Mouse (Mus musculus) heart, adult 8-10 months (tissue): ENCODE measurements around the gene Mettl24. TPM values are rescaled to one million over a fixed set of nuclear protein-coding genes. Genes with fewer than 3 reads are reported as not detected.

Experiments
- DNase-seq: peaks from one replicate; pipeline ENCODE4 v3.0.0; 2022; ENCODE audit warnings: low spot score
- total RNA-seq, 4 experiments: library from RNA; stranded (reverse); gene quantifications; 2 replicates each; pipeline ENCODE4 v1.2.4; 2022

The Mettl24 gene
- total RNA-seq, 4 experiments from 2014 or later, result 0.90 to 2.4 (median 1.5) TPM

DNA sequence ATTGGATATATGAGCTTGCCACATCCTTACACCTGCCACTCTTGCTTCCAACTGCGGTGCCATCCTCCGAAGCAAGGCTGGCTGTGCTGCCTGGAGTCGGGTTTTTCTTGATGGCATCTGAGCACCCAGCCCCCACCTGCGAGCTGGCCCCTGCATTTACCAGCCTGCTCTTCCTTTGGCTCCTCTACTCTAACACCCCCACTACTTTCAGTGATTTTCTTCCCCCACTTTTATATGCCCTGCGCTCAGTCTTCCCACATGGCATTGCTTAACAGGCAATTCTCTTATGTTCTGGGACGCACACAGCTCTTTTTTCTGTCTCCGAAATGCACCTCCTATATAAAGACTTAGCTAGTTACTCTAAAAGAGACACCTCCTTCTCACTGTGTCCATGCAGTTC lies 1.2 kb downstream of the Mettl24 start:
- DNase-seq, result no peak

DNA sequence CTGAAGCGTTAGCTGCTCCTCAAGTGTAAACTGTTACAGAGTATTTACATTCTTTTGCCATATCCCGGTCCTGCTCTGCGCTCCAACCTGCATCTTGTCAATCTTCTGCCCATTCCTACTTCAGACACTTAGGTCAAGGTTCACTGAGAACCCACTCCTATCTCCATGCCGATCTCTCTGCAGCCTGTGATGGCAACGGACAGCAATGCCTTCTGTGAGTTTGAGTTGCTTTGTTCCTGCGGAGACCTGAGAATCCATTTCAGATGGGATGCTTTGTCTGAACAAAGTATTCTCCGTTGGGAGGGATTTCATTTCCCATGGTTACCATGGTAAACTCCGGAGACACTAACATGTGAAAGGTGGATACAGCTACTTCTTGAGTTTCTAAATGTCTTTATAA lies 2.6 kb downstream of the Mettl24 start:
- no peak for DNase-seq

DNA sequence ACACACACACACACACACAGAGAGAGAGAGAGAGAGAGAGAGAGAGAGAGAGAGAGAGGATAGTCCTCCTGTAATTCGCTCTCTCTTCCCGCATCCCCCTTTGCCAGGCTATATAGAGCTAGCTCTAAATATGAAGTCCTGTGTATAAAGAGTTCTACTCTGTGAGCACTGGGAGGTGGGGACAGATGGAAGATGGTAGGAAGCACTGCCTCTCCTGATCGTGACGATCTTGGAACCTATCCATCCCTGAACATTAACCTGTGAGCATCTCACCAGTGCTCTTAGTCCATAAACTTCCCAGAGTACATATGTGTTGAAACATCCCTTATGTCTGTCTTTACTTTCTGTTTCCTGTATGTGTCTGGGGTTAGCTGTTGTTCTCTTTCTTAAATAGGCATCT lies 3.9 kb downstream of the Mettl24 start:
- DNase-seq, result no peak

DNA sequence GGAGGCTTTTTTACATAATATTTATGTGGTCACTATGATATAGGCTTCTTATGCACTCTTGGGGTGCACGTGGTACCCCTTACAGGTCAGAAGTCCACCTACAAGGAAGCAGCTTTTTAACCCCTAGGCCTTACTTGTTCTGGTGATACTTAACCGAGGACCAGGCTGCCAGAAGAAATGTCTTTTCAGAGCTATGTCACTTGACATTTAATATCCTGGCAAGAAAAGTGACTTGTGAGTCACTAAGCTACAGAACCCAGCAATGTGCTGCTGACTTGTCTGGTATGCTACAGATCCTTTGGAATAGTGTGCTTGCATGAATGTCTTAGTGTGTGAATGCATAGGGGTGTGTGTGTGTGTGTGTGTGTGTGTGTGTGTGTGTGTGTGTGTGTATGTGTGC lies 4.3 kb downstream of the Mettl24 start:
- no peak for DNase-seq

DNA sequence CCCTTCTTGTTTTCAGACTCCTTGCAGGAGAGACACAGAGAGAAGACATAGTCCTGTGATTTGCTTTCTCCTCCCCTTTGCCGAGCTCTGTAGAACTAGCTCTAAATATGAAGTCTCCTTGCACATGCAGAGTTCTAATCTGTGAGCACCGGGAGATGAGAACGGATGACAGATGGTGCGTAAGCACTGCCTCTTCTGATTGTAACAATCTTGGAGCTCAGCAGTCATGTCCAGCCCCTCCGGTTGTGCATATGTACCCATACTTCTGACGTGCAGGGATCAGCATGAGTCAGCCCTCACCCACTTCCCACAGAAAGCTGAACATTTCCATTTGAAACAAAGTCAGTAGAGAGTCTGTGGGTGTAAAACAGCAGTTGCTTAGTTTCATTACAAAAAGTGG lies 5.2 kb downstream of the Mettl24 start:
- no peak for DNase-seq

DNA sequence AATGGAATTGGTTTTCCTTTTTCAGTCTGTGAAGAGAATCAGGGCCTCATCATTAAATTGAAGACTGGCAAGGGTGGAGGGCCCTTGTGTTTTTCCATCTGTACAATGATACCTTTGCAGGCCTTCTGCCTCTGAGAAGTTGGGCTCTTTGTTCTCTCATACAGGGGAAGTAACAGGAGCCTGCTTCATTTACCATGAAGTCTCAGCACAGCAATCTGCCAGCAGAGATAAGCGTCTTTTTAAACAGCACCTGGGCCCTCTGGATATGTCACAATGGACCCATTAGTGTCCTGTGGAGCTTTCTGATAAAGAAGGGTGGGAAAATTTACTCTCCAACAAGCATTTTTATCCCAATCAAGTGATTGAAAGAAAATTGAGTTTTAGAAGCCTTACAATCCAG lies 5.8 kb downstream of the Mettl24 start:
- DNase-seq, result no peak

DNA sequence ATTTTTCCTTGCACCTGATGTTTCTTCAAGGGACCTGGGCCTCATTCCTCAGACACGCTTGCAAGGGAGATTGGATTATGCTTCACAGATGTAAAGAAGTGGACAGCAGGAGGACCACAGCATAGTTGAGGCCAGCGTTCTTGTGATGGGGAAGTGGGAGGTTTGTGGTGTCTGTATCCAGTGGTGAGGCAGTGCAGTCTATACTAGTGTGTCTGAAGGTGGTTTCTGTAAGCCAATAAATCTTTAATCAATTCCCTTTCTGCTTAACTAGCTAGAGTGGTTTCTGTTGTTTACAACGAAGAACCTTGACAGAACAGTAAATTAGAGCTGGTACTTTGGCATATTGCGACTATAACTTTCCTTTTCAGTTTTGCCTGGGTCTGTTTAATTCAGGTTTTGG lies 15.6 kb downstream of the Mettl24 start:
- DNase-seq, result no peak

DNA sequence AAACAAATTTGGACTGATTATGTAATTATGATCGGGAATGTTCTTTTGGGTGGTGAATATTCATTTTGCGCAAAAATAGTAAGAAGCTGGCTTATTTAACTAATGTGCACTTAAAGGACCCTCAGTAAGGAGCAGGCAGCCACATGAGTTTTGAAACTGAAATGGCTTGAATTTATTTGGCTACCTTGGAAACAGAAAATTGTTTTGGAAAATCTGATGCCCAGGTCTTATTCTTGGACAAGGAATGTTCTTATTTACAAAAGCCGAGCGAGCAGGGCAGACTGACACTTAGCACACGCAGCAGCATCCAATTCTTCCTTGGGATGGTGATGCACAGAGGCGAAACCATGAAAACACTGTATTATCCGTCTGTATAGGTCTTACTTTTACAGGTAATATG lies 28.0 kb downstream of the Mettl24 start:
- DNase-seq, result no peak

DNA sequence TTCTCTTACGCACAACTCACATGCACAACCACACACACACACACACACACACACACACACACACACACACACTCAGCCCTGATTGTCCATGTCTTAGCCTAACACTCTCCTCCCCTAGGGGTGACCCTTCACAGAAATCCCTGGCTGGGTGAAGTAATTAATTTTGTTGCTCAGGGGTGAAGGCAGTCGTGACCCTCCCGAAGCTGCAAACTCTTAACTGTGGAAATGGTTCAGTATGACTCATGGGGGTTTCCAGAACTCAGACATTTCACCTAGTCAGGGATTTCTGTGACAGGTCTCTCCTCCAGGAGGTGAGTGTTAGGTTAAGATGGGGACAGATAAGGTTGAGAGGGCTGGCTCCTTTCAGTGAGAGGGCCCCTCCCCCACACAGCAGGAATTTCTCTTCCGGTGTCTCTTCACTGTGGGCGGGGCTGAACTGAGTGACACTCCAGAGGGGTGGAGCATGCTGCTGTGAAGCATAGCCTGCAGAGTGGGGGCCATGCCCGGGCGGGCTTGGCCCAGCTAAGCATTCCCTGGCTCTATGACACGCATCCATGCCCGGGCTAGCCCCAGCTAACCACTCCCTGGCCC lies 30.0 kb downstream of the Mettl24 start:
- no peak for DNase-seq

DNA sequence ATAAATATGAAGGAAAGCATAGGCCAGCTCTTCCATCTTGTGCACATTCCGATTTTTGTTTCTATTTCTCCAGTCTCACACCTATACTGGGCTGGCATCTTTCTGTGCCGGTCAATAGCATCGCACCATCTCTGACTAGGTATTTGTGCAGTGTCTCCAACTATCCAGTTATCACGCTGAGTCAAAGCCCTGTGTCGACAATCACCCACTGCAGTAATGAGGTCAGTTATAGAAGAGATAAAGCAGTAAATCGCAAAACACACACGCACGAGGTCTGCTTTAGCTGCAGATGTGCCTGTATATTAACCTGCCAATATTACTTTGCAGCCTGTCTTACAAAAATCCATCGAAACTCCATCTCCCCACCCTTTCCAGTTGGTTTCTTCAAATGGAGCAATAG lies 30.7 kb downstream of the Mettl24 start:
- no peak for DNase-seq

DNA sequence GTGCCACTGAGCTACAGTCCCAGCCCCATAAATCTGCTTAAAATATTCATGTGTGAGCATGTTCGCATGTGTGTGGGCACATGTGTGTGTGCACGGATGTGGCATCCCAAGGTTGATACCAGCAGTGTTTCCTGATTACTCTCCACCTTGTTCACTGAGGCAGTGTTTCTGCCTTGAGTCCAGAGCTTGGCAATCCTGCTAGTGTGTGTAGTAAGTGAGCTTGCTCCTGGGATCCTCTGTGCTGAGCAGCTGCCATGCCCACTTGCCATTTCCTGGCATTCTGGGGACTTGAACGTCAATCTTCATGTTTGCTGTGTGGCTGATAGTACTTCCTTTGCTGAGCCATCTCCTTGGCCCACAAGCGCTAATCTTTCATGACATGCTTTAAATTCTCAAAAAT lies 32.1 kb downstream of the Mettl24 start:
- DNase-seq, result no peak

DNA sequence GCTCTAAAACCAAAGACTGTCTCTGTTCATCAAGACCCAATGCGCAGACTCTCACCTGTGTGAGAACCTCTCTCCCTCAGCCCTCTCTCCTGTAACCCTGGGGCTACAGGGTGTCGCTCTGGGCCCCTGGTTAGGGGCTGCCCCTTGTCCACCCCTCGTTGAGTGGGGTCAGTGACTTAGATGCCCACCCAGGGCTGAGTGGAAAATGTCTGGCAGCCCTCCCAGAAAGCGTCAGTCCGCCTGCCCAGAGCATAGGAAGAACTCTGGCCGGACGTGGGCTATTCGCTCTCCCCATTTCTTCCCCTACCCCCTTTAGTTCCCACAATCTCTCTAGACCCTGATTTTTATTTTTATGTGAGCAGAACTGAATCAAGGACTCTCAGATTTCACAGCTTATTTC lies 33.2 kb downstream of the Mettl24 start:
- DNase-seq, result no peak

DNA sequence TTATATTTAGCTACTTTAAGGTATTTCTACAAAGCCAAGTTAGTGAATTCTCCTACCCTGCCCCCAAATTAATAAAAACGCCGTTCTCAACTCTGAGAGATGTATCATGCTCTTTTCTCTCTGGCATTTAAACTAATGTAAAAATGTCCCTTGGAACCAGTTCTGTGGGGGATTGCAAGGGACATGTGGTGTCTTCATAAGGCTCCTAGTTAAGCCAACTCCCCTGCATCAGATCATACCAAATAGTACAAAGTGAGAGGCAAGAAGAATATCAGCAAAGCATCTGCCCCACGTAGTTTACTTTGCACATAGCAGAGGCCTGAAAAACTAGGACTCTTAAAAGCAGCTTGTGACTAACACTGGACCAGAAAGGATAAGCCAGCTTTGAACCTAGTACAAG lies 33.6 kb downstream of the Mettl24 start:
- no peak for DNase-seq

DNA sequence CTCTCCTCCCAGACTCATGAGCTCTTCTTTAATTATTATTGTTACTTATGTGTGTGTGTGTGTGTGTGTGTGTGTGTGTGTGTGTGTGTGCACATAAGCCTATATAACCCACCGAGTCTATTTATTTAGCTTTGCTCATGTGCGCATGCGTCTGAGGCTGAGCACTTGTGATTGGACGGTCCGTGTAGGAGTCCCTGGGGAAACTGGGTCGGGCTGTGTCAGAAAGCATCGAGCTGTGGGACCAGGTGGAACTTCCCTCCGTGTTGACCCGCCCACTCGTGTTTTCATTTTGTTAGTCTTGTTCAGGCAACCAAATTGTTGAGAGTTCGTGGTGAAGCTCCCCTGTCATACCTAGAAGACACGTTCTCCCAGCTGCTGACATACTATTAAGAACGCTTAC lies 35.3 kb downstream of the Mettl24 start:
- no peak for DNase-seq

DNA sequence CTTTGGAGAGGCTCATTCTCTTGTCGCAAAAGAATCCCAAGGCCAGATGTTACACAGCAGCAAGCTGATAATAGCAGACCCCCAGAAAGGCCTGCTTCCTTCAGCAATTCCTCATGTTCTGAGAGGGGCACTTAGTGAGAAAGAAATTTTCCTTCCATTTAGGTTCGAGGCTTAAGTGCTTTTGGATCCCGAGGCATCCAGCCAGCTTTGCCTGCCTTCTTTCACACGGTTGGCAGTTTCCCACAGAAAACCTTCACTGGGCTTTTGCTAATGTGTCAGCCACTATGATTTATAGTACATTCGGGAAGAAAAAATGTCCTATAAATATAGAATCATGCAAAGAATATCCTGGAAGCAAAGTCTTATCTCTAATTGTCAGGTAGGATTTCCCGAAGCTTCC lies 36.0 kb downstream of the Mettl24 start:
- DNase-seq, result no peak

DNA sequence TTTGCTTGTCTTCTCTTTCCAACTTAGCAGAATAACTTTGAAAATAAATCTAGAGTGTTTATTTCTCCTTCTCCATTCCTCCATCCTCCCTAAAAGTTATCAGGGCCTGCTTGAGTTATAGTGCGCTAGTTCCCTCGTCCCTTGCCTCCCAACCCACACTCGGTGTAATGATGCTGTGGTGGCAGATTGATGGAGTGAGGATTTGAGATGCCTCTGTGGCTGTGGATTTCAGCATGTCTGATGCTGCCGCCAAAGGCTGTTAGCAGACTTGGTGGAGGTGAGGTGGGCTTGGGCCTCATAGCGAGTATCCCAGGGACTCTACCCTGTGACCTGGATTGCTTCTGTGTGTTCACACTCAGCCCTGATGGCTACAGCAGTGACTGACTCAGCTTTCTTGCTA lies 37.8 kb downstream of the Mettl24 start:
- DNase-seq, result no peak

DNA sequence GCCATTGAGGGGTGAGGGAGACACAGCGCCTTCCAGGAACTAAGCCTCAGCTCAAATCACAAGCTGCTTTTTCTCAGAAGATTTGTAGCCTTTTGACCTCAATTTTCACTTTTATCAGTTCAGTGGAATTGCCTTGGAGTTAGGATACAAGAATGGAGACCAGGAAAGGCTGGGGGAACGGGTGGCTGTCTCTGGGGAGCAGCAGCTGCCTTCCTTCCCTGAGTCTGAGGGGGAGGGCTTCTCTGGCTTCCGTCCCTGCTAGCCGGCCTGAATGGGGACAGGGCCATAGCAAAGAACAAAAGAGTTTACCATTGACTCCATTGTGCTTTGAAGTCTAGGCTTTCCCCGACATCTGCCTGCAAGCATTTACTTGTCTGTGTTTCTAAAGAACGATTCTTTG lies 41.3 kb downstream of the Mettl24 start:
- DNase-seq, result no peak

DNA sequence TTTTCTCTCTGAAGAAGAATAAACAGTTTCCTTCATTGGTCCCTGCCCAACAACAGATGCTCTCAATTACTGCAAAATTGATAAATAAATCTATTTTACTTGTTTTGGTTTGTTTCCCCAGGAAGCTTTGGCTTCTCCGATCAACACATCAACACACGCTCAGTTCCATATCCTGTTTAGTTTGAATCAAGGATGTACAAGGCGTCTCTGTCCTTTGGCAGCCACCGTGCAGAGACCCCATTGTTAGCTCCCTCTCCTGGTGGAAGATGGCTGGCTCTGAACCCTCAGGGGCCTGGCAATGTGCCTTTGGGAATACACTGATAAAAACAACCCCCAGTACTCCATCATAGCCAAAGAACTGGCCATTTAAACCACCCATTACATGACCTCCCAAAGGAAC lies 42.0 kb downstream of the Mettl24 start:
- no peak for DNase-seq

DNA sequence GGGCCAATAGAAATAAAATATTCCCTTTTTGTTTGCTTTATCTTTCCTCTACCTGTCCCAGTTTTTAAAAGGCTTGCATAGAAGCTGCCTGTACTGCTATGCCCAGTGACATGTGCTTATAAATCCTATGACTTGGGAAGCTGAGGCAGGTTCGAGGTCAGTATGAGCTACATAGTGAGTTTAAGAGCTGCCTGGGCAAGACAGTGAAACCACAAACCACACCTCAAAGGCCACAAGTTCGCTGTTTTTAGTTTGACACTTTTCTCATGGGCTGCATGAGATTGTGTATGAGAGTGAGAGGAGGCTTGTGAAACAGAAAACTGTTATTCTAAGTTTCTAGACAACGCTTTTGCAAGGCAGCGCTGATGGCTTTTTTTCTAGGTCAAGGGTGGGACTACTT lies 42.4 kb downstream of the Mettl24 start:
- no peak for DNase-seq

DNA sequence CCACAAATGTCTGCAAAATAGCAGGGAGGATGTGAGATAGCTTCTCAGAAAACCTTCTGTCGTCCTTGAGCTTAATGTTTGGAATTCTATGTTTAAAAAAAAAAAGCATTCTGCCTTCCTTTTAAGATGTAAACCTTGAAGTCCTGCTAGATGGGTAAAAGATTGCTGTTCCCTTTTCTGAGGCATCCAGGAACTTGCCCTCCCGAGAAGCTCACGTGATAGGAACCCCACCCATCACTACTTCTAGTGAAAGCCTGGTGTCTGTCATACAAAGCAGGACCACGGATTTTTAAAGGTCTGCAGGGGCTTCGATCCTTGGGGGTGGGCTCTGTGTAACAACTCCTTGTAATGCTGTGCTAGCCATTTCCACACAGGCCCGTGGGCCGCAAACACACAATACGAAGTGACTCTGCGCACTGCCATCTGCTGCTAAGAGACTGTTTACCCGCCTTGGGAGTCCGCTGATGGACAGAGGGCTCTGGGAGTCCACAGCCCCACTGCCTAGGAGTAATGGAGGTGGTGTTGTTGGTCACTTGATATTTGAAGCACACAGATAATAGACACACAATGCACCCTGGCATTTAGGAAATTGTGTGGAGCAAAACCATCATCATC lies 43.3 kb downstream of the Mettl24 start:
- DNase-seq, result no peak

DNA sequence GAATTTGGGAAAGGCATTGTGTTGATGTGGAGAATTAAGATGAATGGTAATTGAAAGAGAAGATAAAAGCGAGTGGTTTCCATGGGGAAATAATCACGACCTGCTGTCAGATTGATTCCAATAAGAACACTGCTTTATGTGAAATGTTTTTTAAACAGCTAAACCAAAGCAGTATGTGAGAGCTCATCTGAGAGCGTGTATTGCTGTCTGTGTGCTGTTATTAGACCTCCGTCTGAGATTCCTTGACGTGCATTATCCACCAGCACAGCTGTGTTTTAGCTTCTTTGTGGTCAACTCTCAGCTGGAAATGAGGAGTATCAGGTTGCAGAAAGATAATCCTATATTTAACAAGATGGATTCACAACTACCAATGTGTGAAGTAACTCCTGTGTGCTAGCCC lies 43.9 kb downstream of the Mettl24 start:
- DNase-seq, result no peak

DNA sequence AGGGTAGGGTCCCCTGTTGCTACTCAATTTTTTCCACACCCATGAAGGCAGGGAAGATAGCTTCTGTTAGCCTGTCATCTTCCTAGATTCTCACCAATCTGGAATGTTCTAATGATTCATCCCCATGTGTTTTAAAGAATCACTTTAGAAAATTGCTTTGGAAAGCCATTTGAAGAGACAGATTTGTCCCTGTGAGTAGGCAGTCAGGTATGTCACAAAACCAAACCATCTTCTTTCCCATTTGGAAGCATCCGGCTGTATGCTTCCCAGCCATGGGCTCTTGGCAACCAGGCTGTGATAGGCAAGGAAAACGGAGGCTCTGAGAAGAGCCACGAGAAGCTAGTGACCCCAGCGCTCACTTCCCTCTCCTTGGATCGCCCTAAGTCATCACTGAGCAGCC lies 47.1 kb downstream of the Mettl24 start:
- DNase-seq, result no peak

DNA sequence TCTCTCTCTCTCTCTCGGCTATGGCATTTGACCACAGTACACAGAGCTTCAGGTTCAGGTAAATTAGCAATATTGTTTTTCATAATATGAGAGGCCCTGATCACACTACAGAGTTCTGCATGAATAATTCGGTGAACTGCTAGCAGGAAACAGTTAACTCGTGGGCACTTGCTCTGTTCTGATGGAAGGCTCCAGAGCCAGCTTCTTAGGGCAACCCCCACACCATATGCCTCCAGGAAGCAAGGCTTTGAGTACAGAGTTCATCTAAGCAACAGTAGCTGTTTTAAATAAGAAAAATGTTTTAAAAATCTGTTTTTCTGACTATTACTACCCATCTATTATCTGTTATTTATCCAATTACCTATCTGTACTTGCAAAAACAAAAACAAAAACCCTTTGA lies 50.2 kb downstream of the Mettl24 start:
- DNase-seq, result no peak

DNA sequence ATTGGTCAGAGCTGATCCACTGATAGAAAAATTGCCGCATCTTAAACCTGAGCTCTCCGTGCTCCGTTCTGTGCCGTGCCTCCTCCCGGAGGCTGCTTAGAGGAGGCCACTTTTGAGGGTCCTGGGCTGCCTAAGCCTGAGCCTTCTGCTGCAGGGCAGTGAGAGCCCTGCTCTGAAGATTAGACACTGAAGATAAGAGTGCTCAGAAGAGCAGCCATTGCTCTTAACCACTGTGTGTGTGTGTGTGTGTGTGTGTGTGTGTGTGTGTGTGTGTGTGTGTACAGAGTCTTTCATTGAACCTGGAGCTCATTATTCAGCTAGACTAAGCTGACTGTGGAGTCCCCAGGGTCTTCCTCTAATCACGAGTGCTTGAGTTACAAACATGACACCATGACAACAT lies 53.1 kb downstream of the Mettl24 start:
- no peak for DNase-seq
